Mouse (Mus musculus) gastrocnemius, postnatal 14 days (tissue): ENCODE measurements around the gene Acat2. TPM values are rescaled to one million over a fixed set of nuclear protein-coding genes. Genes with fewer than 3 reads are reported as not detected.
"Not testable (repeated sequence)": the region's sequence is repeated elsewhere in the genome, so short reads cannot be mapped to it uniquely, and the experiment has no call there.

Experiments
- DNase-seq: peaks from one replicate; pipeline ENCODE4 v3.0.0; 2021; ENCODE audit warnings: mixed read lengths
- intact Hi-C: fragments of 180-260 bp; cut with DNase I; formaldehyde crosslinking; loops from one replicate; pipeline ENCODE4 v1.15.1; 2025; ENCODE audit warnings: low total_unique reads
- total RNA-seq, 2 experiments: library from RNA; stranded (reverse); gene quantifications; 2 replicates each; pipeline ENCODE4 v1.2.3; 2021

Gene Acat2
- total RNA-seq, 2 experiments from 2014 or later: 4.7 to 6.4 TPM

DNA sequence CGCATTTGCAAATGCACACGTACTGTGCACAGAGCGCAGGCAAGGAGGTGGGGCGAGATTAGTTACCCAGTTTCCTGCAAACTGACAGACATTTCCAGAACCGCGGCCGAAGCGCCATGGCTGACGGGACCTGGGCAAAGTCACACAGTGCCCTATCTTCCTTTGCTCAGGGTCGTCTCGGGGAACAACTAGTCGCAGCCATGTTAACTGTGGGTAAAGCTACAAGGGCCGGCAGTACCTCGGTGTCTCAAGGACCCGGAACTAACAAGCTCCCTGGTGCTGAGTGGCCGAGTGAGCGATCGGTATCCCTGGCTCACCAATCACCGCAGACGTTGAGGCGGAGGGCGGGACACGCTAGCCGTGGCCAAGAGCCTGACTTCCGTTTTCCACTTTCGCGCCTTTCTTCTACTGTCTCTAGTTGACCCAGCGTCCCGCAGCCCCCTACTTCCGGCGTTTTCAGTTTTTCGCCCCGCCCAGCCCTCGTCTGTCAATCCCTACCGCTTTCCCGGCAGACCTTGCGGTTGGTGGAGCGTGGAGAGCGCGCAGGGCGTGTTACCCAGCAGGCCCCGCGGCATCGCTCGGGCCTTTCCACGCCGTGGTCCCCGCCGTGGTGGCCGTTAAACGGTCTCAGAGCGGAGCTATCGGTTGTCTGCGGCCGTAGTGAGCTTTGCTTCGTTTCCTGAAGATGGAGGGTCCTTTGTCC is 44.5 kb downstream of the Acat2 start, which contains the start of gene Mrpl18:
Gene Mrpl18, minus strand, starts transcription at position 465 of the 703 bp plus-strand sequence.
- DNase-seq: peak; percentile 99
- intact Hi-C loops: loop anchor here (10.0 kb wide), 1 partner anchor 69 kb away; no protein-coding TSS in a partner anchor

DNA sequence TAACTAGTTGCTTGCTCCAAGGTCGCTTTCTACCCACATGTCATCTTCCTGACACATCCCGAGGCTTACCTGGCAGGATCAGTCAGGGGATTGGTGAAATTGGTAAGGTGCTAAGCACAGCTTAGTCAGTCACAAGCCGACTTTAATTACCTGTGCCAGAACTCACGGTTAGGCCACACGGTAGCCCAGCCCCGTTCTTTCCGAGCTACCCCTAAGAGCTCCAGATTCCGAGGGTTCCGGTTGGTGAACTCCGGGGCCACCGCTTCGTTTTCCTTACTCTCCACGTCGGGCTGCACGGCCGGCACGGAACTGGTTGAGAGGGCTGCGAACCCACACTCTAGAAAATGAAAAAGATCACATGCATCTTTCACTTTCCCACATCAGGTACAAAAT is 45.1 kb downstream of the Acat2 start, which contains the start of gene Tcp1:
Gene Tcp1, plus strand, starts transcription at position 214 of the 393 bp plus-strand sequence.
- DNase-seq: no peak
- intact Hi-C loops: loop anchor here (10.0 kb wide), 1 partner anchor 69 kb away; no protein-coding TSS in a partner anchor

DNA sequence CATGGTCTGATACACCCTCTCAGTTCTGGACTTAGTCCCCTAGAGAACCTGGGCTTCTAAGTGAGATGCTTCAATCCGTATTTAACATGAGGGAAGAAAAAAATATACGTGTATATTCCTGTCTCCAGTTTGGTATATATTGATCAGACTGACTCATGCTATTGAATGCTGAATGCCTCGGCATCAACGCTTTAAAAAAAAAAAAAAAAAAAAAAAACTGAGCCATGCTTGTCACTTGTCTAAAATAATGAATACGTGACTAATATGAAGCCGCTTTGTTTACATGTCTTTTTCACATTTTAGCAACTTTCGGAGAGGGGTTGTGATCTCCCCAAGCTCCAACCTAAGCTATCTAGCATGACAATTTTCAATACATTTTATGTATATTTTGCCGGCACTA is 50.2 kb downstream of the Acat2 start:
- DNase-seq: no peak
- intact Hi-C loops: loop anchor here (10.0 kb wide), 1 partner anchor 74 kb away; no protein-coding TSS in a partner anchor

DNA sequence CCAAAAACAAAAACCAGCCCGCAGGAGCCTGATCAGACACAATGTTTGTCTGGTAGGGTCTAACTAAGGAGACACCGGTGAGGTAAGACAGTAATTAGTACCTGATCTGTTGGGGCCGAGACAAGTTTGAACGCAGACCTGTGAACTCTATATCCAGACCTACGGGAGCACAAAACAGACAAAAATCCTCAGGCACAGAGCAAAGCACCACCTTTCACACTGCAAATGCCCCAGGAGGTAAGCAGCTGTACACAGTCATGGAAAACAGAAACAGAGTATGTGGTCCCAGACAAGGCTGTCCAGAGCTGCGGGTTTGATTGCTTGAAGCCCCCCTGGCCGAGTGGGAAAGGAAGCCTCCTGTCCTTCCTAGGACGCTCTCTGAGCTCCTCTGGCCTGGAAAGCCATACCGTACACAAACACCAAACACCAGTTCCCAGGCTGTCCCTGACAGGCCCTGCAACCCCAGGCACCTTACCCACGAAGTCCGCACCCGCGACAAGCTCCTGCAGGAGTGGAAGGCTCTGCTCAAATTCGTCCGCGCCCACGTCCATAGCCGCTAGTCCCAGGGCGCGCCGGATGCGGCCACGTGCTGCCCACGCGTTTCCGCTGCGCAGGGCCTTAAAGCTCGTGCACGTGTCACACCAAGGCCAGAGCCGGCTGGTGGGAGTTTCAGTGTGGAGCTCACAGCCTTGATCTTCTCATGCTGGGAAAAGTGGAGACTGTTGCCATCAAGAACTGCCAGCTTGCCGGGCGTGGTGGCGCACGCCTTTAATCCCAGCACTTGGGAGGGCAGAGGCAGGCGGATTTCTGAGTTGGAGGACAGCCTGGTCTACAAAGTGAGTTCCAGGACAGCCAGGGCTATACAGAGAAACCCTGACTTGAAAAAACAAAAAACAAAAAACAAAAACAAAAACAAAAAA is 50.9 kb downstream of the Acat2 start, which contains the start of gene Pnldc1:
Gene Pnldc1, minus strand, starts transcription at position 870 of the 920 bp plus-strand sequence.
- no peak for DNase-seq
- intact Hi-C loops: loop anchor here (10.0 kb wide), 1 partner anchor 75 kb away; no protein-coding TSS in a partner anchor

DNA sequence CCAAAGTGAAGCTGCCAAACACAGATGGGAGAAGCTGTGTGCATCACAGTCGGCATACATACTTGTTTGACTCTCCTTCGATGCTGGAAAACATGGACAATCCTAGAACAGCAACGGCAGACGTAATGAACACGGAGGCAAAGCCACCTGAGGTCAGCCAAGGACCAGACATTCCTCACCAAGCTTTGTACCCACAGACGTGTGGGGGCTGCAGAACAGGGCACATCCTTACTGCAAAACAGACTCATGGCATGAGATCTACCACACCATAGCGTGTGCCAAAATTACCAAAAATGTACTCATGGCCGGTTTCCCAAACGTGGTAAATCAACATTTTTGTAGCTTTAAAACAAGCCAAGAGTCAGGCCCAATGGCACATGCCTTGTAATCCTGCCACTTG is 54.1 kb downstream of the Acat2 start:
- intact Hi-C loops: no loop called here
- DNase-seq: no peak

DNA sequence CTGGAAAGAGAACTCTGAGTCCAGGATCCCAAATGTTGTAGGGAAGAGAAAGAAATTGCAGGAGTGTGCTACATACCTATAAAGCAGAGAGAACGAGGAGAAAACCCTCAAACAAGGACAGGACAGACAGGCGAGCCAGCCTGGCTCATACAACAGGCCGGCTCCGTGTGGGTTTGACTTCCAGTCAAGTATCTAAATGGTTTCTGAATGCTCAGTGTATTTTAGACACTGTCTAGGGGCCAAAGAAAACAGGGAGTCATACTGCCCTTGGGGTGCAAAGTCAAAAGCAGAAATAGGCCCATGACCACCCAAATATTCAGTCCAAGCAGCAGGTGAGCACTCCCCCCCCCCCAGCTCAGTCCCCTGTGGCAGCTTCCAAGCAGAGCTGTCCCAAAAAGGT is 54.7 kb downstream of the Acat2 start:
- DNase-seq: no peak

DNA sequence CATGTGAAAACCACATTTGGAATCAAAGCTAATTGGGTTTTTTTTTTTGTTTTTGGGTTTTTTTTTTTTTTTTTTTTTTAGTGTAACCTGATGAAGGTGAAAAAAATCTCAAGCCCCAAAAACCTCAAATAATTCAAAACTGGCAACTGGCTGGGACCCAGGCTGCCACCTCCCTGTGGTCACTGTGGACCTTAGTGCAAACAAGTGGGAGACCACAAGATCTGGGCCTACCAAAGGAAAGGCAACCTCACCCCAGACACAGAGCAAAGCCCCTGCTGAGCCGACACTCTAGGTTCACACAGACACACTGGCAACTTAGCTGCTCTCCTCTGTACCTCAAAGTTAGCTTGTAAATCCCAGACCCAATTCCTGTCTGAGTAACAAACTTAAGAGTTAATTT is 56.2 kb downstream of the Acat2 start:
- DNase-seq: no peak
- intact Hi-C loops: no loop called here

More for the DNA sequence above, 54.7 kb downstream of the Acat2 start:
- intact Hi-C loops: no loop called here

DNA sequence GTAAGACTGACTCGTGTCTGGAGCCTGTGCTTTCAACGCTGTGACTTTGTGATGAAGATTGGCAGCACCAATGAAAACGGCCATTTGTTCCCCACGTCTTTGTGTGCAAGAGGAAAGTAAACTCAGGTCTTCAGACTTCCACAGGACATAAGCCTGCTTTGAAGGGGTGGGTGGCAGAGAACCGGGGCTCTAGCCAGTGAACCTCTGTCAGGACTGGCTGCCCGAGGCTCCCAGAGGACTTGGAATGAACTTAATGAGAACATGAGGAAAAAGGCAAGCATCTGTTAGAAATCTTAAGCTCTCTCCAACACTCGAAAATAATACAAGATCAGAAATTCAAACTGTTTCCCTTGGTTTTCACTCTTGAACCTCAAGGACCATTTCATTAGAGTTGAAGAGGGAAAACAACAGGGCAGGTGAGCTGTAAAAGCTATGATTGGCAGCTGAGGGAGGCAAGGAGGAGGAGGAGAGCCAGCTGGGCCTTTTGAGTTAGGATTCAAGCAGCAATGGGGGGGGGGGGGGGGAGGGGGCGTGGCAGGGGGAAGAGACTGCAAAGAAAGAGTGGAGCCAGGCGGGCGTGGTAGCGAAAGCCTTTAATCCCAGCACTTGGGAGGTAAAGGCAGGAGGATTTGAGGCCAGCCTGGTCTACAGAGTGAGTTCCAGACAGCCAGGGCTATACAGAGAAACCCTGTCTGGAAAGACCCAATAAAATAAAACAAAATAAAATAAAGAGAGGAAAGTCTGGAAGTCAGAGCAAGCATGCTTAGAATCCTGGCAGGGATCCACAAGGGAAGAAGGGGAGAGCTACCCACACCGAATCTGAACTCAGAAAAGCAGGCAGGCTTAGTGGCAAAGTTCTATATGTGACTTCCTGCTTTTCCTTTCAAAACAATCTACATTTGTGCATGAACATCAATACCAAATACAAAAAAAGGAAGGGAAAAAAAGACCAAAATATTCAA is 56.9 kb downstream of the Acat2 start:
- no peak for DNase-seq
- intact Hi-C loops: no loop called here

DNA sequence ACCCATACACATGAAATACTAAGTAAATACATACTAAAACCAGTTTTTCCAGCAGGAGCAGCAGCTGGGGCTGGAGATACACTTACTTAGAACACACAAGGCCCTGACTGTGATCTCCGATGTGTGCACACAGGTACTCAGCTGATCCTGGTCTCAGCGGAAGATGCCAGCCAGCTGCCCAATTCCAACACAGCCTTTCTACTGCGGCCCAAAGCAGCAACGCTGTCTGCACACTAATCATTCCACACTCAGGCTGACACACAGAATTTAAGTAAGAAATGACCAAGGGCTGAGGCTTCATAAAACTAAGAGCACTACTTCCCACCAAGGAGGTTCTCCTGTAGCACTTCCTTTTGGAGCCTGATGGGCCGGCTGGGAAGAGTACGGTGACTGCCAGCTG is 58.3 kb downstream of the Acat2 start:
- intact Hi-C loops: no loop called here
- no peak for DNase-seq

DNA sequence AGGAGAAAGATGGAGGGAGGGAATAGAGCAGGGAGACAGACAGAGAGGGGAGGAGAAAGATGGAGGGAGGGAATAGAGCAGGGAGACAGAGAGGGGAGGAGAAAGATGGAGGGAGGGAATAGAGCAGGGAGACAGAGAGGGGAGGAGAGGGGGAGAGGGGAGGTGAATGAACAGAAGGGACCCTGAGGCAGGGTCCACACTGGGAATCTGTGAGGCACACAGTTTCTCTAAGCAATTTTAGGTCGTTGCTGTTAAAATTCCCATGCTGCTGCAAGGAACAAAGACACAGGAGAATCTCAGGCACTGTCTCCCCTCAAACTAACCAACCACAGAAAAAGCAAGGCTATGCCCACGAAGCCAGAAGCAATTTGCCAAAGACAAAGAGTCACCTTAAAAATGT is 61.9 kb downstream of the Acat2 start:
- DNase-seq, intact Hi-C loops: not testable (repeated sequence)

DNA sequence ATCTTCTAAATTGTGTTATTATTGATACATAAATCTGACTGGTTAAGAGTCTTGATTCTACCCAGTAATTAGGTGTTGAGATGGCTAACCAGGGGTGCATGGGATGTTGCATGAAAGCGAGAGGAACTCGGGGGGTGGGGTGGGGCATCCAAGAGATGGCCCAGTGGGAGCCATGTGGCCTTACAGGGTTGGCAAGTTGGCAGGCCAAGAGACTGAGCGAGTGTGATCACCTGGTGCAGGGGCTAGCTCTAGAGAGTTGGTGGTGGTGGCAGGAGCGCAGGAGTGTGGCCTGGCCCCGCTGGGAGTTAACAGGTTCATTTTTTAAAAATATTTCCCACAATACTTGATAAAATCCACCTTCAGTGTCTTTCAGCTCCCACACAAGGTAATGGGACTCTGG is 62.9 kb downstream of the Acat2 start:
- intact Hi-C loops: no loop called here
- DNase-seq: no peak

Other genes starting within 250 kb of the Acat2 start
- 10 to 100 TPM; 64.3 to 72.6 TPM for gene Igf2r, start 191.1 kb downstream of the Acat2 start, total RNA-seq
- under 1 TPM; 0.18 to 0.90 TPM for gene Mas1, start 92.6 kb downstream of the Acat2 start, total RNA-seq
- gene Mrgprh, start 84.7 kb downstream of the Acat2 start, total RNA-seq: 1 to 10 TPM; 1.8 to 2.1 TPM
- gene Pnldc1, start 50.5 kb downstream of the Acat2 start, total RNA-seq: under 1 TPM; 0.14 to 0.91 TPM
- gene Tcp1, start 45.0 kb downstream of the Acat2 start, total RNA-seq: 100 to 1,000 TPM; 205 to 212 TPM
- 10 to 100 TPM; 86.2 to 87.2 TPM for gene Mrpl18, start 44.4 kb downstream of the Acat2 start, total RNA-seq
- not detected for gene Acat3, start 20.1 kb downstream of the Acat2 start, total RNA-seq
- gene Wtap, start 33.4 kb upstream of the Acat2 start, total RNA-seq: 10 to 100 TPM; 27.9 to 31.2 TPM
- gene Sod2, start 46.1 kb upstream of the Acat2 start, total RNA-seq: 100 to 1,000 TPM; 302 to 371 TPM
- gene Gpr31b, start 91.5 kb upstream of the Acat2 start, total RNA-seq: not detected
- gene Tcp10b, start 100.4 kb upstream of the Acat2 start, total RNA-seq: under 1 TPM; 0.27 to 0.35 TPM
- gene Unc93a, start 171.1 kb upstream of the Acat2 start, total RNA-seq: not detected